Mouse (Mus musculus): ENCODE measurements at regions not wholly inside any gene's neighbourhood (a gene's known extent, or its start where the extent isn't known, plus 50 kb on each side); places are given as distances from the start of the nearest gene placed in this dataset.

- WGBS = 90% methylated on average over 2 of the region's 2 CpGs
- Histone ChIP-seq H3K36me3 (ENCODE audit: control insufficient read depth, insufficient read depth, low read length) (no peaks in the 10 kb centered on the region), H3K27ac (ENCODE audit: low read length) (no peak overlapping the region), H3K9me3 (ENCODE audit: control insufficient read depth, low read depth, low read length) (no peaks in the 10 kb centered on the region), H3K27me3 (ENCODE audit: control insufficient read depth, insufficient read depth, low read length) (no peaks in the 10 kb centered on the region), H3K4me3 (ENCODE audit: low read depth, low read length) (no peak overlapping the region), H3K4me1 (ENCODE audit: control insufficient read depth, insufficient read depth, low read length) (no peaks in the 10 kb centered on the region), H3K4me2 (replicated peaks; ENCODE audit: low read depth, low read length) (no peak overlapping the region), H3K9ac (replicated peaks; ENCODE audit: low read depth, low read length) (no peak overlapping the region)
- no peak for ATAC-seq (ENCODE audit: insufficient number of reproducible peaks, insufficient read depth, low FRiP score, low read depth)
These were observed 91.4 kb upstream of the Jag1 start for GRCm38 (mm10) chr2:137207846-137208245.

- no peak for ATAC-seq (ENCODE audit: insufficient number of reproducible peaks, insufficient read depth, low FRiP score, low read depth)
- H3K9ac ChIP-seq (replicated peaks; ENCODE audit: low read depth, low read length) = no peak overlapping the region
- H3K4me3 ChIP-seq (ENCODE audit: low read depth, low read length) = no peak overlapping the region
- 80% methylated on average over 6 of the region's 6 CpGs for WGBS
- H3K4me1 ChIP-seq (ENCODE audit: control insufficient read depth, insufficient read depth, low read length) = no peaks in the 10 kb centered on the region
- H3K27me3 ChIP-seq (ENCODE audit: control insufficient read depth, insufficient read depth, low read length) = no peaks in the 10 kb centered on the region
- H3K9me3 ChIP-seq (ENCODE audit: control insufficient read depth, low read depth, low read length) = no peaks in the 10 kb centered on the region
- H3K27ac ChIP-seq (ENCODE audit: low read length) = no peak overlapping the region
- H3K4me2 ChIP-seq (replicated peaks; ENCODE audit: low read depth, low read length) = no peak overlapping the region
- no peaks in the 10 kb centered on the region for H3K36me3 ChIP-seq (ENCODE audit: control insufficient read depth, insufficient read depth, low read length)
These were observed 87.9 kb upstream of the Jag1 start for GRCm38 (mm10) chr2:137204274-137204850.

- H3K4me2 ChIP-seq (replicated peaks; ENCODE audit: low read depth, low read length) = no peak overlapping the region
- H3K4me1 ChIP-seq (ENCODE audit: control insufficient read depth, insufficient read depth, low read length) = no peaks in the 10 kb centered on the region
- no peaks in the 10 kb centered on the region for H3K36me3 ChIP-seq (ENCODE audit: control insufficient read depth, insufficient read depth, low read length)
- H3K9me3 ChIP-seq (ENCODE audit: control insufficient read depth, low read depth, low read length) = no peaks in the 10 kb centered on the region
- no peak overlapping the region for H3K4me3 ChIP-seq (ENCODE audit: low read depth, low read length)
- 77% methylated on average over 4 of the region's 4 CpGs for WGBS
- H3K27me3 ChIP-seq (ENCODE audit: control insufficient read depth, insufficient read depth, low read length) = no peaks in the 10 kb centered on the region
- H3K9ac ChIP-seq (replicated peaks; ENCODE audit: low read depth, low read length) = no peak overlapping the region
- no peak overlapping the region for H3K27ac ChIP-seq (ENCODE audit: low read length)
- no peak for ATAC-seq (ENCODE audit: insufficient number of reproducible peaks, insufficient read depth, low FRiP score, low read depth)
These were observed 83.7 kb upstream of the Jag1 start for GRCm38 (mm10) chr2:137200101-137200500.

GRCm38 (mm10) chr2:137192183-137192582 is 75.7 kb upstream of the Jag1 start:
- H3K9me3 ChIP-seq (ENCODE audit: control insufficient read depth, low read depth, low read length) = no peaks in the 10 kb centered on the region
- H3K36me3 ChIP-seq (ENCODE audit: control insufficient read depth, insufficient read depth, low read length) = no peaks in the 10 kb centered on the region
- H3K27me3 ChIP-seq (ENCODE audit: control insufficient read depth, insufficient read depth, low read length) = no peaks in the 10 kb centered on the region
- ATAC-seq (ENCODE audit: insufficient number of reproducible peaks, insufficient read depth, low FRiP score, low read depth) = peak; percentile 63
- no peak overlapping the region for H3K9ac ChIP-seq (replicated peaks; ENCODE audit: low read depth, low read length)
- 37% methylated on average over 7 of the region's 7 CpGs for WGBS
- H3K4me1 ChIP-seq (ENCODE audit: control insufficient read depth, insufficient read depth, low read length) = peaks cover 6% of the 10 kb centered on the region; the same call in 1 of the 2 replicates
- H3K4me2 ChIP-seq (replicated peaks; ENCODE audit: low read depth, low read length) = 0 out of 2 replicates have a peak overlapping the region, but pooled peaks have one; percentile 5
- H3K27ac ChIP-seq (ENCODE audit: low read length) = no peak overlapping the region
- no peak overlapping the region for H3K4me3 ChIP-seq (ENCODE audit: low read depth, low read length)

- WGBS = 82% methylated on average over 1 of the region's 1 CpGs
- Histone ChIP-seq H3K9ac (replicated peaks; ENCODE audit: low read depth, low read length) (no peak overlapping the region), H3K9me3 (ENCODE audit: control insufficient read depth, low read depth, low read length) (no peaks in the 10 kb centered on the region), H3K27me3 (ENCODE audit: control insufficient read depth, insufficient read depth, low read length) (no peaks in the 10 kb centered on the region), H3K4me3 (ENCODE audit: low read depth, low read length) (no peak overlapping the region), H3K27ac (ENCODE audit: low read length) (no peak overlapping the region), H3K36me3 (ENCODE audit: control insufficient read depth, insufficient read depth, low read length) (no peaks in the 10 kb centered on the region), H3K4me2 (replicated peaks; ENCODE audit: low read depth, low read length) (no peak overlapping the region), H3K4me1 (ENCODE audit: control insufficient read depth, insufficient read depth, low read length) (0 out of 2 replicates have a peak, but pooled peaks cover 3% of the 10 kb centered on the region)
- no peak for ATAC-seq (ENCODE audit: insufficient number of reproducible peaks, insufficient read depth, low FRiP score, low read depth)
These were observed 52.7 kb upstream of the Jag1 start for GRCm38 (mm10) chr2:137169176-137169575.

- Histone ChIP-seq H3K4me2 (replicated peaks; ENCODE audit: low read depth, low read length) (no peak overlapping the region), H3K4me1 (ENCODE audit: control insufficient read depth, insufficient read depth, low read length) (peaks cover 6% of the 10 kb centered on the region; the same call in 1 of the 2 replicates), H3K27ac (ENCODE audit: low read length) (no peak overlapping the region), H3K9me3 (ENCODE audit: control insufficient read depth, low read depth, low read length) (no peaks in the 10 kb centered on the region), H3K4me3 (ENCODE audit: low read depth, low read length) (no peak overlapping the region), H3K9ac (replicated peaks; ENCODE audit: low read depth, low read length) (no peak overlapping the region), H3K36me3 (ENCODE audit: control insufficient read depth, insufficient read depth, low read length) (no peaks in the 10 kb centered on the region), H3K27me3 (ENCODE audit: control insufficient read depth, insufficient read depth, low read length) (no peaks in the 10 kb centered on the region)
- WGBS = 83% methylated on average over 3 of the region's 3 CpGs
- no peak for ATAC-seq (ENCODE audit: insufficient number of reproducible peaks, insufficient read depth, low FRiP score, low read depth)
These were observed 52.2 kb upstream of the Jag1 start for GRCm38 (mm10) chr2:137168626-137169025.
